Mouse (Mus musculus) MEL (cell line): ENCODE data around the gene Xpa. TPM values are rescaled to one million over a fixed set of nuclear protein-coding genes. Genes with fewer than 3 reads are reported as not detected.

Experiments
- DNase-seq: peaks from one replicate; pipeline ENCODE4 v3.0.0; 2011; ENCODE audit warnings: low read depth, low spot score
- H3K27ac ChIP-seq: 2 replicates; pipeline ENCODE4 v1.5.1; 2012; ENCODE audit warnings: low read depth, mild to moderate bottlenecking, control low read depth, low read length, moderate library complexity; ENCODE audit not compliant: control insufficient read depth
- H3K27me3 ChIP-seq, 2 experiments: fragments of 150-350 bp in 1 of 2; sonication (generic) in 1 of 2; 2 replicates each; pipeline ENCODE4 v1.6.1; 2012; ENCODE audit warnings: low read length in 2 of 2, mild to moderate bottlenecking in 2 of 2, improper control_type of control experiment in 1 of 2, moderate library complexity in 1 of 2; ENCODE audit not compliant: insufficient read depth in 2 of 2, control insufficient read depth in 1 of 2
- H3K36me3 ChIP-seq, 2 experiments: 2 replicates each; pipeline ENCODE4 v1.6.1; 2012 to 2014; ENCODE audit warnings: low read length in 2 of 2, improper control_type of control experiment in 1 of 2, inconsistent platforms in 1 of 2, mild to moderate bottlenecking in 1 of 2; ENCODE audit not compliant: insufficient read depth in 2 of 2, control insufficient read depth in 1 of 2
- H3K4me1 ChIP-seq, 2 experiments: fragments of 150-350 bp in 1 of 2; sonication (generic) in 1 of 2; 2 replicates each; pipeline ENCODE4 v1.6.1; 2012; ENCODE audit warnings: low read length in 2 of 2, improper control_type of control experiment in 1 of 2, mild to moderate bottlenecking in 1 of 2; ENCODE audit not compliant: insufficient read depth in 2 of 2, control insufficient read depth in 1 of 2
- H3K4me3 ChIP-seq, 2 experiments: fragments of 150-350 bp in 1 of 2; sonication (generic) in 1 of 2; 2 replicates each; pipeline ENCODE4 v1.5.1; 2012; ENCODE audit warnings: low read depth in 2 of 2, low read length in 2 of 2, mild to moderate bottlenecking in 2 of 2, moderate library complexity in 2 of 2, control low read depth in 1 of 2, improper control_type of control experiment in 1 of 2; ENCODE audit not compliant: control insufficient read depth in 1 of 2, insufficient read depth in 1 of 2
- H3K79me2 ChIP-seq: 2 replicates; pipeline ENCODE4 v1.6.1; 2012; ENCODE audit warnings: mild to moderate bottlenecking, low read length, moderate library complexity; ENCODE audit not compliant: control insufficient read depth, poor library complexity, insufficient read depth
- H3K9ac ChIP-seq: 2 replicates; pipeline ENCODE4 v1.6.1; 2012; ENCODE audit warnings: low read depth, mild to moderate bottlenecking, control low read depth, low read length, moderate library complexity; ENCODE audit not compliant: control insufficient read depth, poor library complexity, severe bottlenecking
- H3K9me3 ChIP-seq: fragments of 150-350 bp; sonication (generic); replicated peaks from 2 replicates; pipeline ENCODE4 v1.6.1; 2012; ENCODE audit warnings: mild to moderate bottlenecking, low read length, improper control_type of control experiment, moderate library complexity; ENCODE audit not compliant: insufficient read depth
- CHD1 ChIP-seq: IDR thresholded peaks from 2 replicates; pipeline ENCODE4 v1.6.1; 2012; ENCODE audit warnings: low read depth, mild to moderate bottlenecking, inconsistent platforms, low read length, improper control_type of control experiment
- CTCF ChIP-seq, 3 experiments: IDR thresholded peaks in 2 of 3; conservative IDR thresholded peaks in 1 of 3; 2 replicates each; pipeline ENCODE4 v1.5.1; 2011 to 2012; ENCODE audit warnings: low read length in 3 of 3, low read depth in 2 of 3, mild to moderate bottlenecking in 2 of 3, improper control_type of control experiment in 1 of 3, inconsistent platforms in 1 of 3, mixed read lengths in 1 of 3, moderate library complexity in 1 of 3; ENCODE audit not compliant: control insufficient read depth in 1 of 3, insufficient read depth in 1 of 3, poor library complexity in 1 of 3, severe bottlenecking in 1 of 3
- E2F4 ChIP-seq: IDR thresholded peaks from 2 replicates; pipeline ENCODE4 v1.6.1; 2011; ENCODE audit warnings: low read depth, low read length, improper control_type of control experiment, borderline replicate concordance
- ELF1 ChIP-seq: IDR thresholded peaks from 2 replicates; pipeline ENCODE4 v1.6.1; 2014; ENCODE audit warnings: low read depth, mild to moderate bottlenecking, inconsistent platforms, low read length, improper control_type of control experiment, moderate library complexity
- GATA1 ChIP-seq: IDR thresholded peaks from 2 replicates; pipeline ENCODE4 v1.6.1; 2011; ENCODE audit warnings: low read depth, low read length, improper control_type of control experiment
- HCFC1 ChIP-seq: IDR thresholded peaks from 2 replicates; pipeline ENCODE4 v1.6.1; 2012; ENCODE audit warnings: low read depth, mild to moderate bottlenecking, inconsistent platforms, low read length, improper control_type of control experiment, moderate library complexity
- MAX ChIP-seq: IDR thresholded peaks from 2 replicates; pipeline ENCODE4 v1.6.1; 2011; ENCODE audit warnings: low read length, improper control_type of control experiment
- MAZ ChIP-seq: IDR thresholded peaks from 2 replicates; pipeline ENCODE4 v1.6.1; 2012; ENCODE audit warnings: low read depth, mild to moderate bottlenecking, inconsistent platforms, low read length, improper control_type of control experiment
- MXI1 ChIP-seq: IDR thresholded peaks from 2 replicates; pipeline ENCODE4 v1.6.1; 2011; ENCODE audit warnings: mild to moderate bottlenecking, low read depth, low read length, improper control_type of control experiment
- MYB ChIP-seq: IDR thresholded peaks from 2 replicates; pipeline ENCODE4 v1.6.1; 2011; ENCODE audit warnings: mild to moderate bottlenecking, low read depth, low read length, improper control_type of control experiment
- MYC ChIP-seq: IDR thresholded peaks from 2 replicates; pipeline ENCODE4 v1.6.1; 2011; ENCODE audit warnings: low read depth, mild to moderate bottlenecking, low read length, improper control_type of control experiment, moderate library complexity
- POLR2AphosphoS2 ChIP-seq: IDR thresholded peaks from 2 replicates; pipeline ENCODE4 v1.6.1; 2011; ENCODE audit warnings: low read length, improper control_type of control experiment
- SMC3 ChIP-seq: IDR thresholded peaks from 2 replicates; pipeline ENCODE4 v1.6.1; 2011; ENCODE audit warnings: low read depth, low read length, improper control_type of control experiment
- TAL1 ChIP-seq: IDR thresholded peaks from 2 replicates; pipeline ENCODE4 v1.6.1; 2012; ENCODE audit warnings: mild to moderate bottlenecking, inconsistent platforms, low read length, moderate library complexity, mixed read lengths
- TCF12 ChIP-seq: IDR thresholded peaks from 2 replicates; pipeline ENCODE4 v1.6.1; 2014; ENCODE audit warnings: low read depth, mild to moderate bottlenecking, inconsistent platforms, low read length, improper control_type of control experiment, moderate library complexity
- UBTF ChIP-seq: IDR thresholded peaks from 2 replicates; pipeline ENCODE4 v1.6.1; 2012; ENCODE audit warnings: low read depth, mild to moderate bottlenecking, inconsistent platforms, low read length, improper control_type of control experiment, moderate library complexity, borderline replicate concordance; ENCODE audit not compliant: insufficient read depth
- USF2 ChIP-seq, 2 experiments: IDR thresholded peaks; 2 replicates each; pipeline ENCODE4 v1.6.1; 2011 to 2012; ENCODE audit warnings: improper control_type of control experiment in 2 of 2, low read length in 2 of 2, borderline replicate concordance in 1 of 2, inconsistent platforms in 1 of 2, low read depth in 1 of 2, mild to moderate bottlenecking in 1 of 2; ENCODE audit not compliant: insufficient read depth in 1 of 2
- ZC3H11A ChIP-seq: IDR thresholded peaks from 2 replicates; pipeline ENCODE4 v1.6.1; 2012; ENCODE audit warnings: low read depth, mild to moderate bottlenecking, inconsistent platforms, low read length, improper control_type of control experiment
- polyA plus RNA-seq, 2 experiments: library from polyadenylated mRNA; stranded (reverse) in 1 of 2; unstranded in 1 of 2; fragments of >175 nt in 1 of 2; fragments of >200 nt in 1 of 2; gene quantifications; 2 replicates each; pipeline versions ENCODE4 v1.2.1 to v1.2.4; 2012; ENCODE audit warnings: low replicate concordance in 2 of 2, low read depth in 1 of 2; ENCODE audit not compliant: insufficient read length in 2 of 2, insufficient read depth in 1 of 2, missing spikeins in 1 of 2
- total RNA-seq: library from RNA; depleted of rRNA; stranded (reverse); fragments of 300-350 nt; gene quantifications from 2 replicates; pipeline ENCODE4 v1.2.3, GENCODE M21; 2012

Xpa gene
- total and polyA plus RNA-seq, 3 experiments: 11.4 to 24.0 TPM; not detected in 1

- Histone ChIP-seq H3K27ac (peak overlapping the region; percentile 42), H3K27me3 (no peaks in the 10 kb centered on the region), H3K4me1 (peaks cover 5 to 16% of the 10 kb centered on the region in 2 experiments; a peak in 3 of 4 replicates), H3K4me3 (peak overlapping the region; percentile 83 to 99), H3K9me3 (no peaks in the 10 kb centered on the region), H3K36me3 (peaks cover 0 to 25% of the 10 kb centered on the region in 2 experiments; a peak in 3 of 4 replicates), H3K9ac (peak overlapping the region; percentile 95), H3K79me2 (peaks cover 54% of the 10 kb centered on the region)
- peak; percentile 79 for DNase-seq
- TF ChIP-seq MYB: no peak
- TF ChIP-seq MAX: peak; percentile 37
- no peak for TF ChIP-seq MAZ
- no peak for TF ChIP-seq UBTF
- TF ChIP-seq ELF1: 0 out of 2 replicates have a peak, but pooled peaks have one; percentile 36
- no peak for TF ChIP-seq E2F4
- peak; percentile 83 for TF ChIP-seq MYC
- TF ChIP-seq POLR2AphosphoS2: no peak
- TF ChIP-seq MXI1: peak; percentile 89
Observed at GRCm38 (mm10) chr4:46137629-46138286, 58.4 kb downstream of the Xpa start.

- no peak overlapping the region for H3K9ac ChIP-seq
- H3K9me3 ChIP-seq: no peaks in the 10 kb centered on the region
- H3K27ac ChIP-seq: no peak overlapping the region
- peaks cover 0 to 1% of the 10 kb centered on the region in 2 experiments; a peak in 2 of 4 replicates for H3K36me3 ChIP-seq
- no peak for DNase-seq
- no peaks in the 10 kb centered on the region for H3K27me3 ChIP-seq
- H3K79me2 ChIP-seq: peaks cover 4% of the 10 kb centered on the region
- no peak overlapping the region for H3K4me3 ChIP-seq
- TF ChIP-seq CTCF (IDR thresholded peaks at IDR 0.05 in 2 of 3, conservative IDR thresholded peaks at IDR 0.05 in 1 of 3; ENCODE audit: control insufficient read depth in 1 of 3, insufficient read depth in 1 of 3, low read depth in 2 of 3, low read length in 3 of 3, poor library complexity in 1 of 3, severe bottlenecking in 1 of 3): no peak
- TF ChIP-seq GATA1: no peak
- TF ChIP-seq CHD1: no peak
- TF ChIP-seq USF2 (IDR thresholded peaks at IDR 0.05; ENCODE audit: borderline replicate concordance in 1 of 2, insufficient read depth in 1 of 2, low read depth in 1 of 2, low read length in 2 of 2): no peak
- no peak for TF ChIP-seq TCF12
- no peak for TF ChIP-seq SMC3
- TF ChIP-seq UBTF: no peak
- no peak for TF ChIP-seq TAL1
- no peak for TF ChIP-seq ZC3H11A
- no peak for TF ChIP-seq MAZ
- TF ChIP-seq HCFC1: no peak
- H3K4me1 ChIP-seq: no peaks in the 10 kb centered on the region
Observed at GRCm38 (mm10) chr4:46131791-46132190, 64.3 kb downstream of the Xpa start.
